Mouse (Mus musculus) common myeloid progenitor, adult 5-6 weeks (primary cell): ENCODE measurements around the gene Timp2. TPM values are rescaled to one million over a fixed set of nuclear protein-coding genes. Genes with fewer than 3 reads are reported as not detected.
"Not testable (repeated sequence)": the region's sequence is repeated elsewhere in the genome, so short reads cannot be mapped to it uniquely, and the experiment has no call there.

Experiments
- ATAC-seq: replicated peaks from 2 replicates; pipeline ENCODE4 v1.8.0; 2016; ENCODE audit warnings: low read depth, mild to moderate bottlenecking, moderate TSS enrichment, inconsistent platforms; ENCODE audit not compliant: poor library complexity, severe bottlenecking
- total RNA-seq: library from RNA; stranded (forward); fragments of 200-1000, 187-1606 nt; gene quantifications from 2 replicates; pipeline ENCODE4 v1.2.3, GENCODE M21; 2017

The Timp2 gene
- 8.9 and 24.3 TPM in 2 replicates for total RNA-seq

GRCm38 (mm10) chr11:118355640-118356039 is at the start of gene Timp2:
Gene Timp2, minus strand, starts transcription at chr11:118355740.
- ATAC-seq: no peak

GRCm38 (mm10) chr11:118405311-118405710 is 49.8 kb upstream of the Timp2 start:
- ATAC-seq: no peak

GRCm38 (mm10) chr11:118403951-118404899 is 48.7 kb upstream of the Timp2 start:
- no peak for ATAC-seq

GRCm38 (mm10) chr11:118403183-118403582 is 47.6 kb upstream of the Timp2 start:
- no peak for ATAC-seq

- ATAC-seq: peak; percentile 77
Observed at GRCm38 (mm10) chr11:118401760-118402280, 46.3 kb upstream of the Timp2 start, which contains the start of gene Lgals3bp. Gene Lgals3bp, minus strand, starts transcription at chr11:118402092.

- ATAC-seq: no peak
Observed at GRCm38 (mm10) chr11:118401195-118401594, 45.7 kb upstream of the Timp2 start.

- peak; percentile 45 for ATAC-seq
Observed at GRCm38 (mm10) chr11:118400566-118400936, 45.0 kb upstream of the Timp2 start.

GRCm38 (mm10) chr11:118399891-118400565 is 44.5 kb upstream of the Timp2 start:
- peak; percentile 27 for ATAC-seq

GRCm38 (mm10) chr11:118397806-118398530 is 42.4 kb upstream of the Timp2 start:
- no peak for ATAC-seq

GRCm38 (mm10) chr11:118394538-118394937 is 39.0 kb upstream of the Timp2 start:
- ATAC-seq: no peak

GRCm38 (mm10) chr11:118393991-118394390 is 38.5 kb upstream of the Timp2 start:
- ATAC-seq: no peak

GRCm38 (mm10) chr11:118387816-118388215 is 32.3 kb upstream of the Timp2 start:
- ATAC-seq: not testable (repeated sequence)

- ATAC-seq: peak; percentile 99
Observed at GRCm38 (mm10) chr11:118379251-118380009, 23.9 kb upstream of the Timp2 start.

GRCm38 (mm10) chr11:118378656-118379055 is 23.1 kb upstream of the Timp2 start:
- no peak for ATAC-seq

- not testable (repeated sequence) for ATAC-seq
Observed at GRCm38 (mm10) chr11:118376323-118376722, 20.8 kb upstream of the Timp2 start.

- no peak for ATAC-seq
Observed at GRCm38 (mm10) chr11:118375881-118376280, 20.3 kb upstream of the Timp2 start.

- ATAC-seq: no peak
Observed at GRCm38 (mm10) chr11:118375461-118375860, 19.9 kb upstream of the Timp2 start.

GRCm38 (mm10) chr11:118375006-118375405 is 19.5 kb upstream of the Timp2 start:
- ATAC-seq: no peak

GRCm38 (mm10) chr11:118374506-118374905 is 19.0 kb upstream of the Timp2 start:
- no peak for ATAC-seq
